Mouse (Mus musculus) spleen, adult 10 weeks (tissue): Measurements from ENCODE around the gene Nqo2. TPM values are rescaled to one million over a fixed set of nuclear protein-coding genes. Genes with fewer than 3 reads are reported as not detected.

ENCODE experiments used
- polyA plus RNA-seq: library from polyadenylated mRNA; stranded (reverse); fragments of 350-450 nt; fragmentation: Illumina TruSeq; extraction: RNeasy Lipid Tissue Mini Kit (QIAGEN cat#74804); gene quantifications from one replicate; pipeline ENCODE4 v1.2.3, GENCODE M21; 2015; ENCODE audit warnings: low replicate concordance; ENCODE audit not compliant: insufficient read depth

The Nqo2 gene
- 19.2 TPM for polyA plus RNA-seq

DNA sequence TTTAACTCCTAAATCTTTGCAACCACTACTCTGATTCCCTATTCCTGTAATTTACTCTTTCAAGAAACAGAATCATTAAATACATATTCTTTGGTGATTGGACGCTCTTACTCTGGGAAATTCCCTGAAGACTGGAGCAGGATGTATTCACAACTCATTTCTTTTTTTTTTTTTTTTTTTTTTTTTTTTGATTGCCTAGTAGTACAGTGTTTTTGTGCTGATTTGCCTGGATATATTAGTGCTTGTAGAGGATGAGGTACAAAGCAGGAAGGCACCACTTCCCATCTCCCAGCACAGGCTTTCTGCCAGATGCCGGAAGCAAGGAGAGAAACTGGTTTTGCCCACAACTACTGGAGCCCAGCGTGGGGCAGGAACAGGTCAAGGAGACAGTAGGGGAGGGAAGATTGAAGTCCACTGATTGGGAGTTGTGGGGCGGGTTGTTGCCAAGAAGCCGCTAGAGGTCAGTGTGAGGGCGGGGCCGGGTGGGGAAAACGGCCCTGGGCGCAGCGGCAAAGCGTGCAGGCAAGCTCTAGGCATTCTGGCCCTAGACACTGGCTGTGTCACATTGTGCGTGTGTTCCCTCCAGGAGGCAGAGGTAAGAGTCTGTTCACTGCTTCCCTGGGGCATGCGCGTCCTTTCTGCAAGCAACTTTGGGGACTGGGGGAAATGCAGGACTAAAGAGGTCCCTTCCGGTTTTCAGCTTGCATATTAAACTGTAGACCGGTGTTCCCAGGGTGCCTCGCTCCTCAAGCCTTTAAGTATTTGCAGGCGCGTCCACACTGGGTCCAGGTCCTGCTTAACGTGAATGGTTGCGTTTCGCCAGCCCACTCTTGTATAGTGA lies at the start of gene Nqo2:
TSS of gene Nqo2 (plus strand) at position 482 of the 841 bp plus-strand sequence.

DNA sequence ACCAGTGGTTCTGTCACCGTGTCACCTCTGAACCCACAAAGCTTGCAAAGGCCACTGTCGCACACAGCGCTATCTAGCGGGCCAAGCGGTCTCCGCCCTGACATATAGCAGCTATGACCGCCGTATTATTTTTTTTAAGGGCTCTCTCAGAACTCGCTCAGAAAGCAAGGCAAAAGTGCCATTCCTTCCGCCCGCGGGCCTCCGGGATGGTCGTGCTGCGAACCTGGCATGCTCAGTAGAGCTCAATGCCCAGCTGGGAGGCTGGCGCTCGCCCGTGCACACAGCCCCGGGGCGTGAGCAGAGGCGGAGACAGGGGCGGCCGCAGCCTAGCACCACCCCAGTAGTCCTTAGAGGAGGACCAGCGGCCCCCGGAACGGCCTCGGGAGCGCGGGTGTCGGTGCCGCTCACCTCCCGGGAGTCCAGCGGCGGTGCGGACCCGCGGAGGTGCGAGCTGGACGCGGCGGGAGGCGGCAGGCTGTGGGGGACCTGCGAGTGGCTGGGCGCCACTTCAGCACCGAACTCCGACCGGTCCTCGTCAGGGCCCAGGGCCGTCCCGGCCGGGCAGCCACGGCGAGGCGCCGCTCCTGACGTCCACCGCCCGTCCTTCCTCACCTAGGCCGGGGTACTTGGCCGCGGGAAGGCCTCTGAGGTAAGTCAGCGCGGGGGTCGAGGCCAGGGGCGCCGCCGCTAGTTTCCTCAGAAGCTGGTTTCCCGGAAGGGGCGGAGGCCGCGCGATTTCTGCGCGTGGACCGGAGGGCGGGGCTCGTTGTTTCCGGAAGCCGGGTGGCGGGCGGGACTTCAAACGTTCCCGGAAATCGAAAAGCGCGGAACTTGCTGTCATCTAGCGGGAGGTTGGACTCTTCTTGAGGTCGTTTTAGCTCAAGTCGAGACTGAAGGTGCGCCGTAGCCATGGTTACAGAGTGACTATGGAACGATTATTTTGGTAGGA lies 37.8 kb downstream of the Nqo2 start, which contains the start of the genes Ripk1 and Serpinb6a:
TSS of gene Ripk1 (plus strand) at position 306 of the 949 bp plus-strand sequence.
TSS of gene Serpinb6a (minus strand) at position 737 of the 949 bp plus-strand sequence.

DNA sequence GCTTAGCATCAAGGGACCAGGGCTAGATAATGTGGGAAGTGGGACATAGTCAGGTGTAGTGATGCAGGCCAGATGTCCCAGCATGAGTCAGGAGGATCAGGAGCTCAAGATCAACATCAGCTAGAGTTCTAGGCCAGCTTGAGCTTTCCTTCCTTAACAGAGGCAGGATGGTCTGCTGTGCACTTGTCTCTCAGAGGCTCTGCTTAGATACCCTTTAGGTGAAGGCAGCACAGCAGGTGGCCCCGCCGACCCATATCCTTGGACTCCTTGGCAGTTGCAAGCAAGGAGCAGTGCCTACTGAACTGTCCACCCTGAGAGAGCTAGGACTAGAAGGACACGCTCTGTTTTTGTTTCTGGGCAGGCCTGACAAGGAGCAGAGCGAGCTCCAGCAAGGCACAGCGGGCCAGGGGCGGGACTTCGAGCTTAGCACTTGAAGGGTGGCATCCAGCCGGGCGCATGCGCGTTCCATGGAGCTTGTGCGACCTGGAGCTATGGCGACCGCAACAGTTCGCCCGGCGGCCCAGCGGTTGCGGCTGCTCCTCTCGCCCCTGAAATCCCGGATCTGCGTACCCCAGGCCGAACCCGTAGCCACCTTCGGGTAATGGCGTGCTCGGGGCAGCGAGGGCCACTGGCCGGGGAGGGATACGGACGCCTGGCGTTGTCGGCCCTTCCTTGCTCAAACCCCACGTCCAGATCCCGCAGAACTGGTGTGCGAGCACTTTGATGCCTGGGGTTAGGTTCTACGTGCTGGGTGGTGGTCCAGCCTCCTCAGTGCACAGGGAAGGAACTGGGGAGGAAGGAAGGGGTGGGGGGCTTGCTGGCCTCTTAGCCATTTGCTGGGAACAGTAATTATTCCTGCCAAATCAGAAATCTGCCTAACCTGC lies 72.9 kb downstream of the Nqo2 start, which contains the start of gene Bphl:
TSS of gene Bphl (plus strand) at position 426 of the 884 bp plus-strand sequence.

Other genes starting within 250 kb of the Nqo2 start
- not detected for gene Serpinb6e, start 121.3 kb upstream of the Nqo2 start, polyA plus RNA-seq
- not detected for gene Serpinb6c, start 59.0 kb upstream of the Nqo2 start, polyA plus RNA-seq
- 46.1 TPM for gene Ripk1, start 37.7 kb downstream of the Nqo2 start, polyA plus RNA-seq
- gene Serpinb6a, start 38.1 kb downstream of the Nqo2 start, polyA plus RNA-seq: 170 TPM
- 27.0 TPM for gene Bphl, start 72.9 kb downstream of the Nqo2 start, polyA plus RNA-seq
- gene Tubb2a, start 113.3 kb downstream of the Nqo2 start, polyA plus RNA-seq: 18.2 TPM
- gene Tubb2b, start 165.8 kb downstream of the Nqo2 start, polyA plus RNA-seq: 6.1 TPM
- 27.1 TPM for gene Psmg4, start 198.3 kb downstream of the Nqo2 start, polyA plus RNA-seq